Mouse (Mus musculus): ENCODE results near the gene Trim68.

- TF ChIP-seq GATA1 (IDR thresholded peaks at IDR 0.05; ENCODE audit: borderline replicate concordance, low read length) (no peak), FLI1 (IDR thresholded peaks at IDR 0.05; ENCODE audit: low read length) (no peak)
Observed at GRCm38 (mm10) chr7:102636665-102637064, 50.5 kb downstream of the Trim68 start.

Measured in megakaryocyte, embryonic 14.5 days (primary cell).